Mouse (Mus musculus) olfactory bulb, adult 2 months (tissue): ENCODE data around the gene Bbof1.

Experiments
- CTCF ChIP-seq: fragments of 200-500 bp; IDR thresholded peaks from 2 replicates; pipeline ENCODE4 v1.5.1; 2012; ENCODE audit warnings: low read depth, mild to moderate bottlenecking, low read length, moderate library complexity; ENCODE audit not compliant: insufficient read depth
- POLR2A ChIP-seq: fragments of 200-500 bp; IDR thresholded peaks from 2 replicates; pipeline ENCODE4 v1.6.1; 2012; ENCODE audit warnings: mild to moderate bottlenecking, low read depth, low read length, moderate library complexity; ENCODE audit not compliant: insufficient read depth

DNA sequence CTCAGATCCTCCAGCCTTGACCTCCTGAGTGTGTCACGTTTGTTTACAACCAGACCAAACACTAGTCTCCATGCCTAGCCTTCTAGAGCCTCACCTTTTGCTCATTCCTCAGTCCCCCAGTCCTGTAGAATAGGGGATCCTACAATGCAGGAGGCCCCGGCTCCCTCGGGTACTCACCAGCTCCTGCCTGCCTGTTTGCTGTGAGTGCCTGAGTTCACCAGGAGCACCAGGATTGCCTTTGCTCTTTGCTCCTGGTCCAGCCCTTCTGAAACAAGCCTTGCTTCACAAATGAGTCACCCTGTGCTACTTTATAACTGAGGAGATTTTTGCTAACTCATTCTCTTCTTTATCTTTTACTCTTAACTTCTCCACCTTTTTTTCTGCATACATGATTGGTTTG, 8.2 kb upstream of the Bbof1 start:
- TF ChIP-seq POLR2A (no peak), CTCF (no peak)
